Comparison of ENCODE assay signal across 8 mouse cellular contexts in genomic region chr13:81658053-81658752, GRCm38 (mm10). TPM values are rescaled to one million over a fixed set of nuclear protein-coding genes. Genes with fewer than 3 reads are reported as not detected.
DNase-seq lines count a peak whose midpoint lies in the region; ATAC-seq lines count a peak whose summit lies in the region.

No protein-coding gene starts in this region.

- H3K36me3 ChIP-seq in limb, embryonic 10.5 days = peaks cover 7% of the 10 kb centered on the region
- H3K36me3 ChIP-seq in neural tube, embryonic 13.5 days = peaks cover 2% of the 10 kb centered on the region; the same call in 1 of the 2 replicates

- peak overlapping the region; percentile 82 for H3K4me2 ChIP-seq in neural tube, embryonic 13.5 days

- no peaks in the 10 kb centered on the region for H3K27me3 ChIP-seq in limb, embryonic 10.5 days (ENCODE audit: low read depth, poor library complexity, severe bottlenecking)
- H3K27me3 ChIP-seq in neural tube, embryonic 13.5 days = no peaks in the 10 kb centered on the region

- peak overlapping the region; percentile 91 for H3K9ac ChIP-seq in neural tube, embryonic 13.5 days

- H3K27ac ChIP-seq in limb, embryonic 10.5 days = peak overlapping the region; percentile 93
- peak overlapping the region; percentile 92 for H3K27ac ChIP-seq in neural tube, embryonic 13.5 days (replicated peaks)

- intact Hi-C loops in left cerebral cortex, postnatal 10 days (cut with DNase I) = no loop called here

- peak; percentile 20 for DNase-seq in embryo, embryonic 10.5 days (ENCODE audit: low spot score)
- DNase-seq in embryo, embryonic 10 days (ENCODE audit: low spot score) = no peak
- DNase-seq in thymus, postnatal 0 days (ENCODE audit: low spot score) = peak; percentile 15
- DNase-seq in thymus, postnatal 4 days = no peak
- DNase-seq in limb, embryonic 10.5 days (ENCODE audit: low spot score) = no peak
- DNase-seq in left cerebral cortex, postnatal 10 days (ENCODE audit: extremely low spot score in 1 of 2, low spot score in 2 of 2) = no peak
- no peak for DNase-seq in thymus, adult 18-20 months

- H3K4me3 ChIP-seq in limb, embryonic 10.5 days = peak overlapping the region; percentile 81
- H3K4me3 ChIP-seq in neural tube, embryonic 13.5 days = peak overlapping the region; percentile 86

- 16% methylated on average over 21 of the region's 21 CpGs for WGBS in limb, embryonic 10.5 days
- 10% methylated on average over 21 of the region's 21 CpGs for WGBS in neural tube, embryonic 13.5 days

- H3K9me3 ChIP-seq in limb, embryonic 10.5 days (replicated peaks) = no peaks in the 10 kb centered on the region
- H3K9me3 ChIP-seq in neural tube, embryonic 13.5 days = no peaks in the 10 kb centered on the region

- H3K4me1 ChIP-seq in limb, embryonic 10.5 days = peaks cover 7% of the 10 kb centered on the region; the same call in 1 of the 2 replicates
- peaks cover 18% of the 10 kb centered on the region for H3K4me1 ChIP-seq in neural tube, embryonic 13.5 days (replicated peaks)

- ATAC-seq in neural tube, embryonic 13.5 days (ENCODE audit: low read depth) = peak; percentile 20

RNA-seq across cellular contexts. Expression of gene Lysmd3, which starts 0.7 kb away (rescaled TPM):
- polyA plus RNA-seq in thymus, postnatal 0 days (2015; fragmentation: Nextera tagmentation; extraction: Ambion mirVana) = 18.9 and 20.9 TPM in 2 replicates
- polyA plus RNA-seq in limb, embryonic 10.5 days (2016; fragmentation: Nextera tagmentation; extraction: Ambion mirVana) = 16.5 and 22.8 TPM in 2 replicates
- polyA plus RNA-seq in neural tube, embryonic 13.5 days (2015; fragmentation: Nextera tagmentation; extraction: Ambion mirVana) = 18.6 and 22.2 TPM in 2 replicates
- 10 to 100 TPM; 11.6 to 12.2 TPM for total RNA-seq in left cerebral cortex, postnatal 10 days (2021)

RNA-seq across cellular contexts. Expression of gene Adgrv1, which starts 25.2 kb away (rescaled TPM):
- 0.55 and 0.57 TPM in 2 replicates for polyA plus RNA-seq in thymus, postnatal 0 days (2015; fragmentation: Nextera tagmentation; extraction: Ambion mirVana)
- 1.2 and 1.5 TPM in 2 replicates for polyA plus RNA-seq in limb, embryonic 10.5 days (2016; fragmentation: Nextera tagmentation; extraction: Ambion mirVana)
- 16.6 and 20.4 TPM in 2 replicates for polyA plus RNA-seq in neural tube, embryonic 13.5 days (2015; fragmentation: Nextera tagmentation; extraction: Ambion mirVana)
- total RNA-seq in left cerebral cortex, postnatal 10 days (2021) = 1 to 10 TPM; 3.6 to 4.2 TPM

RNA-seq across cellular contexts. Expression of gene Polr3g, which starts 52.6 kb away (rescaled TPM):
- polyA plus RNA-seq in thymus, postnatal 0 days (2015; fragmentation: Nextera tagmentation; extraction: Ambion mirVana) = 12.8 and 13.6 TPM in 2 replicates
- 20.0 and 21.3 TPM in 2 replicates for polyA plus RNA-seq in limb, embryonic 10.5 days (2016; fragmentation: Nextera tagmentation; extraction: Ambion mirVana)
- 5.9 and 6.7 TPM in 2 replicates for polyA plus RNA-seq in neural tube, embryonic 13.5 days (2015; fragmentation: Nextera tagmentation; extraction: Ambion mirVana)
- total RNA-seq in left cerebral cortex, postnatal 10 days (2021) = 1 to 10 TPM; 4.3 to 4.4 TPM

RNA-seq across cellular contexts. Expression of gene Mblac2, which starts 52.9 kb away (rescaled TPM):
- polyA plus RNA-seq in thymus, postnatal 0 days (2015; fragmentation: Nextera tagmentation; extraction: Ambion mirVana) = 10.1 and 11.9 TPM in 2 replicates
- 3.4 and 4.4 TPM in 2 replicates for polyA plus RNA-seq in limb, embryonic 10.5 days (2016; fragmentation: Nextera tagmentation; extraction: Ambion mirVana)
- 34.5 and 34.8 TPM in 2 replicates for polyA plus RNA-seq in neural tube, embryonic 13.5 days (2015; fragmentation: Nextera tagmentation; extraction: Ambion mirVana)
- 10 to 100 TPM; 33.1 to 35.4 TPM for total RNA-seq in left cerebral cortex, postnatal 10 days (2021)

Comparison
In these comparisons a context has a peak if more than half of its experiments do, and no peak if none do; other contexts are left out.
1. DNase-seq: peak in embryo, embryonic 10.5 days (single experiment) and thymus, postnatal 0 days (single experiment); none in embryo, embryonic 10 days (single experiment), thymus, postnatal 4 days (single experiment), limb, embryonic 10.5 days (single experiment), left cerebral cortex, postnatal 10 days (0 of 2) and thymus, adult 18-20 months (0 of 2).